Mouse (Mus musculus): ENCODE measurements around the gene Kcnb1. TPM values are rescaled to one million over a fixed set of nuclear protein-coding genes. Genes with fewer than 3 reads are reported as not detected.

Gene Kcnb1
- polyA plus RNA-seq, 1 experiment from 2014 or later = 0.60 TPM

DNA sequence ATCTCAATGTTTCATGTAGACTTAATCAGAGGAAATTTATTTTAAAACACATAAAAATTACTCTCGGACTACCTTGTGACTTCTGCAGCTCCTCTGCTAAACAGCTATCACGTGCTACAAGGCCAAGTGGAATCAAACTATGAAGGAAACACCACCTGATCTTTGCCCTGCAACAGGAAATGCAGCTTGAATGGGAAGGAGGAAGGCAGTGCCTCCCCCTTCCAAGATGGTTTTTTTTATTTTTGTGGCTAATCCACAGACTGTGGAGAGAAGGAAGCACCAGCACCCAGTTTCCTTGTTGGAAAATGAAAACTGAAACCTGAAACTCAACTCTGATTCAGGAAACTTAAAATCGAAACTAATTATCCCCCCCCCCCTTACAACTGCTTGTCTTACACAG, 131.8 kb downstream of the Kcnb1 start:
- Histone ChIP-seq H3K27ac (peak overlapping the region; percentile 37), H3K9ac (no peak overlapping the region), H3K36me3 (peaks cover 44% of the 10 kb centered on the region), H3K4me3 (no peak overlapping the region), H3K4me1 (replicated peaks) (peaks cover 38% of the 10 kb centered on the region), H3K9me3 (replicated peaks) (no peaks in the 10 kb centered on the region), H3K4me2 (no peak overlapping the region), H3K27me3 (no peaks in the 10 kb centered on the region)
- 60% methylated on average over 3 of the region's 3 CpGs for whole genome bisulfite sequencing
- no peak for ATAC-seq (replicated peaks; ENCODE audit: insufficient number of reproducible peaks, insufficient read depth, low FRiP score, low read depth)

DNA sequence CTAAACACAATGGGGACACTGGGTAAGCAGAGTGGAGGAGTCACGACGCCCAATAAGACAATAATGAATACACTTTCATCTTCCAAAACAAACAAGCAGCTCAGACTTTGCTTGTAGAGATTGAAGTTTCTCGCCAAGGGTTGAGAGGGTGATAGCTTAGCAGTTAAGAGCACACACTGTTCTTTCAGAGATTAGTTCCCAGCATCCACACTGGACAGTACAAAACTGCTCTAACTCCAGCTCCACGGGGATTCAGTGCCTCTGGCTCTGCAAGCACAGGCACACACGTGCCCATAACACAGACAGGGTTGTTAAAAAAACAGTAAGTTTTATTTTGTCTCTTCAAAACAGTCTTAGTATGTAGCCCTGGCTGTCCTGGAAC, 133.0 kb downstream of the Kcnb1 start:
- peaks cover 38% of the 10 kb centered on the region for H3K4me1 ChIP-seq (replicated peaks)
- H3K27ac ChIP-seq = no peak overlapping the region
- H3K4me2 ChIP-seq = no peak overlapping the region
- H3K9me3 ChIP-seq (replicated peaks) = no peaks in the 10 kb centered on the region
- no peak for ATAC-seq (replicated peaks; ENCODE audit: insufficient number of reproducible peaks, insufficient read depth, low FRiP score, low read depth)
- no peak overlapping the region for H3K9ac ChIP-seq
- no peak overlapping the region for H3K4me3 ChIP-seq
- H3K27me3 ChIP-seq = no peaks in the 10 kb centered on the region
- H3K36me3 ChIP-seq = peaks cover 44% of the 10 kb centered on the region
- WGBS = 74% methylated on average over 5 of the region's 5 CpGs

DNA sequence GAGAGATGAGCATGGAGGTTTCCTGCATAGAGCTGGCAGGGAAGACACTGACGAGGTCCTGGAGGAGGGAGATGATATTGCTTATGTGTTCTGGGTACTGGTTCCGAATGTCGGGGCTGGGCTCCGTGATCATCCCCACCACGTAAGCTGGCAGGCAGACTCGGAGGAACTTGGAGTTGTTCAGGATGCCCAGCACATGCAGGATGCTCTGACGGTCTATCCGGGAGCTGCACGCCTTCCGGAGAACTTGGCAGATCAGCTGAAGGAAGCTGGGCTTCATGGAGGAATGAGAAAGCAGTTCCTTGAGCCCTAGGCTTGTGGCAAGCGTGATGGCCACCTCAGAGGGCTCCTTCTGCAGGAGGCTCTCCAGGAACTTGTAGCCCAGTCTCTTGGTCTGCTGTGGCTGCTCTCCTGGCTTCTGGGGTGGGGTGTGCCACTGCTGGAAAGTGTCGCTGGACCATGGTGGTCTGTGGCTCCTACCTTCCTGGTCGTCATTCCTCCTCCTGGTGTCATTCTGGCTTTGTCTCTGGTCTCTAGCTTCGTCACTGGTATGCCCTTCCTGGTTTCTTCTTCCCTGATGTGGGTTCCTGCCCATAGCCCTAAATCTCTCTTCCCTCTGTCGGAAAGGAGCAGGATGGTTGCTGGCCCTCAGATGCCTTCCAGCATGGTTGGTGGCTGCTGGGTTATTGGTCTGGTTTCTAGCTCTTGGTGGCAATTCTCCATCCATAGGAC, 133.6 kb downstream of the Kcnb1 start:
- Histone ChIP-seq H3K9me3 (replicated peaks) (no peaks in the 10 kb centered on the region), H3K36me3 (peaks cover 47% of the 10 kb centered on the region), H3K4me1 (replicated peaks) (peaks cover 32% of the 10 kb centered on the region), H3K4me2 (no peak overlapping the region), H3K4me3 (no peak overlapping the region), H3K9ac (no peak overlapping the region), H3K27ac (no peak overlapping the region), H3K27me3 (no peaks in the 10 kb centered on the region)
- ATAC-seq (replicated peaks; ENCODE audit: insufficient number of reproducible peaks, insufficient read depth, low FRiP score, low read depth) = no peak
- 92% methylated on average over 15 of the region's 15 CpGs for WGBS

DNA sequence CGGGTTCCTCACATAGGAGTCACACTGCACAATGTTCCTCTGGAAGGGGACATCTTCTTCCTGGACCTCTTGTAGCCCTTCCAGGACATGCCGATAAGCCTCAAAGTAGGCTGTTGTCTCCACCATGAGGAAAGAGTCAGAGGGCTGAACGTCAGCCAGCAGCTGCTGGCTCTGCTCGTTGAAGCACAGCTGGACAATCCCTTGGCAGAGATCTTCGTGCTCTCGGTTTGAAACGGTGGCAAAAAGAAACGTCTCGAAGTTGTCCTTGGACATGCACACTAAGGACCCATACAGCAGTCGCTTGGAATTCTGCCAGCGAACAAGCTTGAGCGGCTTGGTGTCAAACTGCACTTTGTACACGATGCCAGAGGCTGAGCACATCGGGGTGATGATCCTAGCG, 134.6 kb downstream of the Kcnb1 start:
- no peak overlapping the region for H3K4me2 ChIP-seq
- H3K27ac ChIP-seq = no peak overlapping the region
- peaks cover 47% of the 10 kb centered on the region for H3K36me3 ChIP-seq
- no peaks in the 10 kb centered on the region for H3K27me3 ChIP-seq
- no peak overlapping the region for H3K9ac ChIP-seq
- no peak overlapping the region for H3K4me3 ChIP-seq
- WGBS = 74% methylated on average over 15 of the region's 15 CpGs
- no peak for ATAC-seq (replicated peaks; ENCODE audit: insufficient number of reproducible peaks, insufficient read depth, low FRiP score, low read depth)
- no peaks in the 10 kb centered on the region for H3K9me3 ChIP-seq (replicated peaks)
- H3K4me1 ChIP-seq (replicated peaks) = peaks cover 24% of the 10 kb centered on the region

DNA sequence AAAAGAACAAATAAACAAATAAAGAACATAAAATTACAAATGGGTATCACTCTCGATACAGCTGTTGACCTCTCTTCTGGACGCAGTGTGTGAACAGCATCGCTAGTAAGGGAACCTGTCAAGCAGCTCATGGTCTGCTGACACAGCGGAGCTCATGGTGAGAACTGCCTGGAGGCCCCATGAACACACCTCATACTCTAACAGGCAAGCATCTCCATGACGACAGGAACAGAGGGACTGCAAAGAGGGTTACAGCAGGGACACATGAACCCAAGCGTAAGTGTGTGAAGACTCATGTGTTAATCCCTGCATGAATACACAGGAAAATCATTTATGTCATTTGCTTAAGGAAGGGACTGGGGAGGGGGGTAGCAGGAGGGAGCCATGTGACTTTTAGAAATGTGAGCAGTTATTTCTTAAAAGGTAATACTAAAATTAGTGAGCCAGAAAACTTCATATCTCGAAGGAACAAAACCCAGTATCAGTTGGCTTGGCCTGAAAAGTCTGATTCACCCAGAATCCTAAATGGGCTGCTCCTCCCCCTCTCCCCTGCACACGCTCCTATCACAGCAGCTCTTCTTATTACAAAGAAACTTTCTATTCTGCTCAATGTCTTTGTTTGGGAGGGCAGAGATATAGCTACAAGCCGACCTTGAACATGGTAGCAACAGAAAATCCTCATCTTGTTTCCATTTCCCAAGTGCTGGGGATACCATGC, 136.7 kb downstream of the Kcnb1 start:
- Histone ChIP-seq H3K4me3 (no peak overlapping the region), H3K4me1 (replicated peaks) (peaks cover 26% of the 10 kb centered on the region), H3K9ac (no peak overlapping the region), H3K27ac (0 out of 2 replicates have a peak overlapping the region, but pooled peaks have one; percentile 3), H3K36me3 (peaks cover 52% of the 10 kb centered on the region), H3K27me3 (no peaks in the 10 kb centered on the region), H3K9me3 (replicated peaks) (no peaks in the 10 kb centered on the region), H3K4me2 (no peak overlapping the region)
- WGBS = 60% methylated on average over 9 of the region's 9 CpGs
- no peak; the same call in 1 of the 2 replicates for ATAC-seq (replicated peaks; ENCODE audit: insufficient number of reproducible peaks, insufficient read depth, low FRiP score, low read depth)

DNA sequence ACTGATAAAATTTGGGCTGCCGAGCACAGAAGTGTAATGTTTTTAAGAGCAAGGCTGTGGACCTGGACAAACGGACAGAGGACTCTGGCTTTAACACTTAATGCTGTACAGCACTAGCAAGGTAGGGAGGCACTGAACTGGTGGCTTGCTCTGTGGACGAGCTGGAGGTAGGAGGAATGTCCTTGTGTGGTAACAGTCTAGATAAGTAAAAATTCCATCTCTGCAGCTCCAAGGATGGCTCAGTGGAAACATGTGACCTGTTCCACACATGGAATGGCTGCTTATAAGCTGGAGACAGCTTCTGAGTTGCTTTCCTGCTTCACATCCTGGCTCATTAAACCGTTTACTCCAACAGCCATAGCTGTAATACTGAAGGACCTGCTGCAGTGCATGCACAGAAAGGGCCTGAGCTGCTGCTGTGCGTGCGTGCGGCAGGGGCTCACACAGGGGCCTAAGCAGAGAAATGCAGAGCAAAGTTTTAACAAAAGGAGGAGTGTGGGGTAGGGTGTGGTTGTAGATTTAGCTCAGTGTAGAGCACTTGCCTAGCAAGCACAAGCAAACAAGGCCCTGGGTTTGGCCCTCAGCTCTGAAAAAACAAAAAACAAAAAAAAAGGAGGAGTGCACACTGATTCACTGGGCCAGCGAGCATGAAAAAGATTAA, 141.1 kb downstream of the Kcnb1 start:
- no peak overlapping the region for H3K4me2 ChIP-seq
- peak overlapping the region; percentile 79 for H3K27ac ChIP-seq
- H3K4me3 ChIP-seq = no peak overlapping the region
- peaks cover 16% of the 10 kb centered on the region for H3K4me1 ChIP-seq (replicated peaks)
- H3K36me3 ChIP-seq = peaks cover 56% of the 10 kb centered on the region
- H3K27me3 ChIP-seq = no peaks in the 10 kb centered on the region
- no peaks in the 10 kb centered on the region for H3K9me3 ChIP-seq (replicated peaks)
- 65% methylated on average over 8 of the region's 8 CpGs for WGBS
- no peak overlapping the region for H3K9ac ChIP-seq
- no peak; the same call in 1 of the 2 replicates for ATAC-seq (replicated peaks; ENCODE audit: insufficient number of reproducible peaks, insufficient read depth, low FRiP score, low read depth)

DNA sequence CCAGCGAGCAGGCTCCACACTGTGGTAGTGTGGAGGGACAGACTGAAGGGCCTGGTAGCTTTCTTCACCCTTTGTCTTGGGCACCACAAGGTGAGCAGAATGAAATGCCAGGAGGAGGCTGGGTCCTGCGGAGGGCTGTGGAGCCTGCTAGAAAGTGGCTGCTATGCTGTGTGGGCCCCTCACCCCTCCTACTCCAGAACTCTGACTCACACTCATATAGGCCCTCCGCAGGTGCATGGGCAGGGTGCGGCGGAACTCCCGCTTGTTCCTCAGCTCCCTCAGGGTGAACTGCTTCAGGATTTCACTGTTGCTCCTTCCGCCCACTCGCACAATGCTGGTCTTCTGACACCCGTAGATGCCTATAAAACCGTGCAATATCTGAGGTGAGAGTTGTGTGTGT, 141.7 kb downstream of the Kcnb1 start:
- no peak overlapping the region for H3K4me3 ChIP-seq
- no peaks in the 10 kb centered on the region for H3K9me3 ChIP-seq (replicated peaks)
- WGBS = 83% methylated on average over 10 of the region's 10 CpGs
- H3K36me3 ChIP-seq = peaks cover 62% of the 10 kb centered on the region
- H3K9ac ChIP-seq = no peak overlapping the region
- no peak overlapping the region for H3K4me2 ChIP-seq
- H3K4me1 ChIP-seq (replicated peaks) = peaks cover 13% of the 10 kb centered on the region
- no peak for ATAC-seq (replicated peaks; ENCODE audit: insufficient number of reproducible peaks, insufficient read depth, low FRiP score, low read depth)
- no peaks in the 10 kb centered on the region for H3K27me3 ChIP-seq
- peak overlapping the region; percentile 79 for H3K27ac ChIP-seq

Other genes starting within 250 kb of the Kcnb1 start
- 50.9 and 57.6 TPM in 2 replicates for gene Stau1, start 193.9 kb downstream of the Kcnb1 start, polyA plus RNA-seq (2015; fragmentation: Nextera tagmentation; extraction: Ambion mirVana)
- 24.2 and 31.0 TPM in 2 replicates for gene Ddx27, start 175.0 kb downstream of the Kcnb1 start, polyA plus RNA-seq (2015; fragmentation: Nextera tagmentation; extraction: Ambion mirVana)
- 6.2 and 8.3 TPM in 2 replicates for gene Znfx1, start 127.1 kb downstream of the Kcnb1 start, polyA plus RNA-seq (2015; fragmentation: Nextera tagmentation; extraction: Ambion mirVana)
- 22.5 and 25.7 TPM in 2 replicates for gene Ptgis, start 50.4 kb upstream of the Kcnb1 start, polyA plus RNA-seq (2015; fragmentation: Nextera tagmentation; extraction: Ambion mirVana)
- 11.7 and 12.7 TPM in 2 replicates for gene B4galt5, start 159.0 kb upstream of the Kcnb1 start, polyA plus RNA-seq (2015; fragmentation: Nextera tagmentation; extraction: Ambion mirVana)
- 14.9 and 21.5 TPM in 2 replicates for gene Slc9a8, start 231.6 kb upstream of the Kcnb1 start, polyA plus RNA-seq (2015; fragmentation: Nextera tagmentation; extraction: Ambion mirVana)